Comparison of ENCODE assay signal across 14 mouse cellular contexts in genomic region chr1:193989956-193990675, GRCm38 (mm10).
DNase-seq lines count a peak whose midpoint lies in the region; ATAC-seq and TF ChIP-seq lines count a peak whose summit lies in the region.
"Had no signal": no experiment of that assay in that cellular context is flagged by ENCODE, and none has a peak within 500 bp of the region (broad histone marks: within the 10 kb centered on the region; RNA-seq: fewer than 3 reads in every experiment).

No protein-coding gene starts in this region.

- WGBS in kidney, embryonic 16.5 days = 36% methylated on average over 10 of the region's 10 CpGs
- 40% methylated on average over 10 of the region's 10 CpGs for WGBS in forebrain, postnatal 0 days
- WGBS in midbrain, embryonic 12.5 days = 43% methylated on average over 10 of the region's 10 CpGs

- peak; percentile 85; the same call in 1 of the 2 replicates for ATAC-seq in kidney, embryonic 16.5 days (ENCODE audit: low FRiP score, low TSS enrichment)
- ATAC-seq in forebrain, postnatal 0 days = peak; percentile 68
- peak; percentile 69 for ATAC-seq in midbrain, embryonic 12.5 days (ENCODE audit: low FRiP score, low read depth)
- ATAC-seq: Patski had no signal

- peaks cover 15% of the 10 kb centered on the region for H3K4me1 ChIP-seq in kidney, embryonic 16.5 days (ENCODE audit: insufficient read depth, low read length)
- peaks cover 4% of the 10 kb centered on the region; the same call in 1 of the 2 replicates for H3K4me1 ChIP-seq in forebrain, postnatal 0 days (ENCODE audit: insufficient read depth)
- peaks cover 19% of the 10 kb centered on the region for H3K4me1 ChIP-seq in midbrain, embryonic 12.5 days

- no peaks in the 10 kb centered on the region for H3K27me3 ChIP-seq in kidney, embryonic 16.5 days (ENCODE audit: insufficient read depth, low read length)
- H3K27me3 ChIP-seq in forebrain, postnatal 0 days (ENCODE audit: insufficient read depth, low read length) = no peaks in the 10 kb centered on the region
- H3K27me3 ChIP-seq in midbrain, embryonic 12.5 days = no peaks in the 10 kb centered on the region
- H3K27me3 ChIP-seq: stomach, embryonic 15.5 days had no signal

- H3K36me3 ChIP-seq in kidney, embryonic 16.5 days (ENCODE audit: insufficient read depth, low read length) = no peaks in the 10 kb centered on the region
- no peaks in the 10 kb centered on the region for H3K36me3 ChIP-seq in forebrain, postnatal 0 days (ENCODE audit: insufficient read depth)
- no peaks in the 10 kb centered on the region for H3K36me3 ChIP-seq in midbrain, embryonic 12.5 days
- H3K36me3 ChIP-seq: stomach, embryonic 15.5 days had no signal

- TF ChIP-seq CTCF in forebrain, postnatal 0 days (IDR thresholded peaks at IDR 0.05; ENCODE audit: low read depth) = no peak

- H3K9ac ChIP-seq in kidney, embryonic 16.5 days (replicated peaks; ENCODE audit: low read length) = no peak overlapping the region
- H3K9ac ChIP-seq in forebrain, postnatal 0 days = no peak overlapping the region
- no peak overlapping the region for H3K9ac ChIP-seq in midbrain, embryonic 12.5 days (replicated peaks)
- H3K9ac ChIP-seq: stomach, embryonic 15.5 days had no signal

- H3K27ac ChIP-seq in kidney, embryonic 16.5 days (ENCODE audit: low read length) = no peak overlapping the region
- peak overlapping the region; percentile 50; the same call in 1 of the 2 replicates for H3K27ac ChIP-seq in forebrain, postnatal 0 days (ENCODE audit: low read depth, low read length)
- peak overlapping the region; percentile 74 for H3K27ac ChIP-seq in midbrain, embryonic 12.5 days (replicated peaks)
- H3K27ac ChIP-seq: stomach, embryonic 15.5 days had no signal

- no peak overlapping the region for H3K4me2 ChIP-seq in kidney, embryonic 16.5 days (replicated peaks; ENCODE audit: low read depth, low read length)
- H3K4me2 ChIP-seq in forebrain, postnatal 0 days (ENCODE audit: low read depth) = 0 out of 2 replicates have a peak overlapping the region, but pooled peaks have one; percentile 23
- H3K4me2 ChIP-seq in midbrain, embryonic 12.5 days (replicated peaks) = peak overlapping the region; percentile 39
- H3K4me2 ChIP-seq: liver, embryonic 11.5 days; stomach, embryonic 15.5 days had no signal

- no peaks in the 10 kb centered on the region for H3K9me3 ChIP-seq in kidney, embryonic 16.5 days (ENCODE audit: low read length)
- H3K9me3 ChIP-seq in forebrain, postnatal 0 days (ENCODE audit: low read length) = no peaks in the 10 kb centered on the region
- H3K9me3 ChIP-seq in midbrain, embryonic 12.5 days = no peaks in the 10 kb centered on the region
- H3K9me3 ChIP-seq: stomach, embryonic 15.5 days had no signal

- no peak overlapping the region for H3K4me3 ChIP-seq in kidney, embryonic 16.5 days (ENCODE audit: low read length)
- H3K4me3 ChIP-seq in forebrain, postnatal 0 days (ENCODE audit: low read depth, low read length) = no peak overlapping the region
- no peak overlapping the region for H3K4me3 ChIP-seq in midbrain, embryonic 12.5 days
- H3K4me3 ChIP-seq: stomach, embryonic 15.5 days had no signal

- no peak for DNase-seq in kidney, postnatal 25 days
- DNase-seq in embryo, embryonic 10 days (ENCODE audit: low spot score) = peak; percentile 53
- DNase-seq in forebrain, postnatal 0 days = peak; percentile 52
- DNase-seq in cerebellum, postnatal 10 days = no peak
- no peak for DNase-seq in adrenal gland, postnatal 36 days
- no peak for DNase-seq in cerebellum, postnatal 4 days (ENCODE audit: low spot score in 2 of 2)
- DNase-seq: adrenal gland, postnatal 10 days; cerebellum, adult 9-10 months; right cerebral cortex, adult 18-20 months had no signal

Comparison
In these comparisons a context has a peak if more than half of its experiments do, and no peak if none do; other contexts are left out.
1. DNase-seq: peak in embryo, embryonic 10 days (single experiment) and forebrain, postnatal 0 days (single experiment); none in kidney, postnatal 25 days (0 of 2), cerebellum, postnatal 10 days (0 of 2), adrenal gland, postnatal 36 days (0 of 2) and cerebellum, postnatal 4 days (0 of 2).
2. Peak in every context shown above with its lines, with median percentiles within 50 percentile points of each other: ATAC-seq.